Mouse (Mus musculus) kidney, adult 9 months (tissue): ENCODE measurements at regions not wholly inside any gene's neighbourhood (a gene's known extent, or its start where the extent isn't known, plus 50 kb on each side); places are given as distances from the start of the nearest gene placed in this dataset.
A peak's percentile ranks its signal among the peaks of the same experiment; 100 is the strongest.

Experiments used
- DNase-seq: peaks from one replicate; pipeline ENCODE4 v3.0.0; 2022

- no peak for DNase-seq
Observed at GRCm38 (mm10) chr16:70103791-70104378, 209.9 kb upstream of the Gbe1 start.

- DNase-seq: no peak
Observed at GRCm38 (mm10) chr16:70141466-70141865, 172.3 kb upstream of the Gbe1 start.

- no peak for DNase-seq
Observed at GRCm38 (mm10) chr16:70147673-70148359, 165.9 kb upstream of the Gbe1 start.

DNA sequence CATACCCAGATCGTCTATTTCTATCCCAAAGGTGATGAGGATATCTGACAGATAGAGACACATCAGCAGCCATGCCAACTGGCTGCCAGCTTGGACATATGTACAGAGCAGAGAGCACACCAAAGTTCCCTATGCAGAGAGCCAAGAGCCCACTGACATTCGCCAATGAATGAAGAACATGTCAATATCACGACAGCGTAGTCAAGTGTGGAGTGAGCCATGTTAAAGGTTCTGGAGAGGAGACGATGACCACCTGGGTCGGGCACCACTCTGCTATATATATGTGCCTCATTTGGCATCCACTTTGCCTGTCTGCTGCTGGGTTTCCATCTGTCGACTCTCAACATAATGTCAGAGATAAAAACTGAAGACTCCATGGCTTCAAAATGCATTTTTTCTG, 159.2 kb upstream of the Gbe1 start:
- no peak for DNase-seq

DNA sequence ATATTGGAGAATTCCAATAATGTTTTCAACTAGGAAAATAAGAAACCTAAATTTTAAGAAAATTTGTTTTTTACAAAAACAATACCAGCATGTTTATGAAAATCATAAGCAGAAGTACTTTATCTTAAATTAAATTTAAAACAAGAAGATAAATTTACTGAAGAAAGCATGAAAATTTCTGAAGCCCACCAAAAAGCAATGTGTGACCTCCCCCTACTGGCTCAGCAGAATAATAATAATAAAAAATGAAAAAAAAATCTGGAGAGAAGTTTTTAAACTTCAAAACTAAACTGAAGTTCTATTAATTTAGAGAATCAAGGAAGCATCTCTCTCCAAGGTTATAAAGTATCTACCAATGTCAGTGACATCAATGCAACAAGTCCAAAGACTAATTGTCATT, 153.2 kb upstream of the Gbe1 start:
- no peak for DNase-seq

GRCm38 (mm10) chr16:70175140-70175539, 138.6 kb upstream of the Gbe1 start:
- DNase-seq: no peak

- DNase-seq: no peak
Observed at GRCm38 (mm10) chr16:70178975-70179374, 134.8 kb upstream of the Gbe1 start.

DNA sequence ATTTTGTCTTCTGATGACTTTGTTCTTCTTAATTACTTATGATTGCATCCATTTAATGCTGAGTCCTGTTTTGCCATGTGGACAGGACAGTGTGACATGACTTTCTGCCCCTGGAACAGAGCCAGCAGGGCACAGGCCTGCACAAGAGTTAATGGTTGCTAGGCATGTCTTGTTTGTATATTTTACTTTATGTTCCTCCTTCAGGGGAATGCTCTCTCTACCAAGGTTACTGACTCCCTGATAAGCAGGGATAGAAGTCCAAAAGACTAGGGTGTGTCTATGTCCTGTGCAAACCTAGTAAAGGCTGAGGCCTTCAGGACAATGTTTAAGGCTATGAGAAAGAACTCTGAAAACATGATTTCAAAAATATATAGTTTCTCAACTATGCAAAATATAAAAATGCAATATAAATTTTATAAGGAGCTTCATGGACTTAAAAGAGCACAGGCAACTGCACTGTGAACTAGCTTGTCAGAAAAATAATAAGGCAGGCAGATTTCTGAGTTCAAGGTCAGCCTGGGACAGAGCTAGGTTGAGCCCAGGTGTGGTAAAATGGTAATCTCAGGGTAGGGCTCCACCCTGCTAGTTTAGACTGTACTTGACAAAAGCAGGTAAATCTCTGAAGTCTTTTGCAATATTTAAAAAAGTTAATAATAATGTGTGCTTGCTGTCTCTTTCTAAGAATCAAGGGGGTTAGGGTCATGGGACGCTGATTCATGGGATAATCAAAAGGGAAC, 99.7 kb upstream of the Gbe1 start:
- no peak for DNase-seq

DNA sequence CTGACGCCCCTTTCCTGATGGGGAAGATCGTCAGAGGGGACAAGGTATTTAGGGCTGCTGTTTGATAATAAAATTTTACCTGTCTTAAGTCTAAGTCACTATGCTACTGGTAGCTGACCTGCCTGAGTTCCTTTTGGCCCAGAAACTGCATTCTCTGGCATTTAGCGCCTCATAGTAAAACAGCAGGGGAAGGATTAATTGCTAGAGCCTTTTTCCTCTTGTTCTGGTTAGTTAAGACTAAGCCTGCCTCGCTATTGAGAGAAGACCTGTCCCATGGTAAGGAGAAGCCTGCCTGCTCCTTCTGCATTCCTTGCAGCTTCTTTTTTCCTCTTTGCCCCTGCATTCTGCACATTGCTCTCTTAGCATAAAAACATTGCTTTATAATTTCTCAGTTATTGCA, 98.9 kb upstream of the Gbe1 start:
- no peak for DNase-seq

- no peak for DNase-seq
Observed at GRCm38 (mm10) chr16:70227601-70228226, 86.0 kb upstream of the Gbe1 start.

- no peak for DNase-seq
Observed at GRCm38 (mm10) chr16:70232706-70233105, 81.0 kb upstream of the Gbe1 start.

DNA sequence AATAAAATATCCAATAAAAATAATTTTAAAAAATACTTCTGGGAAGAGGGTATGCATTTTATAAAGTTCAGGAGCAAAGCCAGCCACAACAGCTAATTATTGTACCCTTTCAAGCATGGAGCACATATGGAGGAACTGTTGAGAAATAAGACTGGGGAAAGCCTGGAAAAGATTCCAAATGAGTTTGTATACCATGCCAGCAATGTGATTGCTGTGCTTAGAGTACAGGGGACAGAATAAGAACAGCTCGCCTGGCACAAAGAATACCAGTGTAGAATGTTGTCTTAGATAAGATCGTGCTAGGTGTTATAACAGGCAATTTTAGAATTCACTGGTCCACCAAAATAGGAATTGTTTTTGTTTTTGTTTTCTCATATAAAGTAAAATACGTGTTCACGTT, 78.6 kb upstream of the Gbe1 start:
- DNase-seq: no peak

DNA sequence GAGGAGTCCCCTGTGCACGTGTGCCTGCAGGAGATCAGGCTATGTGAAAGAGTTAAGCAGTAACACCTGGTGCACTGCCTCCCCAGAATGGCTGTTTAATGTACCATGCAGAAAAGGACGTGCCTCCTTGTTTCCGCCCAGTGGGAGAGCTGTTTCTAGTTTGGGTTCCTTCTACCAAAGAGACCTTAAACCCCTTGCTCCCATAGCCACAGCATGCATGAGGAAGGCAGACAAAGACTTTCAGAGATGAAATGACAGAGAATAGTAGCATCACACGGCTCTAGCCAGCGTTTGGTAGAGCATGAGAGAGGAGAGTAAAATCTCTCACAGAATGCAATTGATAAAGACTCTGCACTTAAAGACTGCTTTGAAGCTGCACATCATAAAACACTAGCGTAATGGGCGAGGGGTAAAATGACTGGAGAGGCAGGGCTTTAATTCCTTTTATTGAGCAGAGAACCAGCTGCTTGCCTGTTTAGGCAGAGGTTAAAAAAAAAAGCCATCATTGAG, 74.3 kb upstream of the Gbe1 start:
- peak; percentile 27 for DNase-seq

DNA sequence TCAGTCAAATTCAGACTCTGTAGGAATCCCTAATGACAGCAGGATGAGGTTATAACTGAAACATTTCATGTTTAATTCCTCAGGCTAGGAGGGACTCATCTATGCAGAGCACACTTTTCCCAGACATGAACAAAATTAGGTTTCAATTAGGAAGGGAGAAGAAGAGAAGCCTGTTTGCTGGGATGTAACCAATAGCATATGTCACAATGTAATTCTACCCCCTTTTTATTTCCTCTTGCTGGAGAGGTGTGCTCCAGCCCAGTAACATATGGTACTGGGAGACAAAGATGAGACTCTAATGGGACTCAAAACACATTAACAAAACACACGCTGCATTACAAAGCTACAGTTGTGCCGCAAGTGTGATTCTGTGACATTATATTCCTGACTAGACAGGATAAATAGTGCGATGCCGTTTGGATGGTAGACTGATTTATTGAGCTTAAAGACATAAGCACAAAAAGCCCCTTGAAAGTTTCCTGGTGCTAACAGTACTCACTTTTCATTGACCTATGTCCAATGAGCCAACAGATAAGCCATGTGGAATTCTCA, 69.5 kb upstream of the Gbe1 start:
- DNase-seq: no peak

DNA sequence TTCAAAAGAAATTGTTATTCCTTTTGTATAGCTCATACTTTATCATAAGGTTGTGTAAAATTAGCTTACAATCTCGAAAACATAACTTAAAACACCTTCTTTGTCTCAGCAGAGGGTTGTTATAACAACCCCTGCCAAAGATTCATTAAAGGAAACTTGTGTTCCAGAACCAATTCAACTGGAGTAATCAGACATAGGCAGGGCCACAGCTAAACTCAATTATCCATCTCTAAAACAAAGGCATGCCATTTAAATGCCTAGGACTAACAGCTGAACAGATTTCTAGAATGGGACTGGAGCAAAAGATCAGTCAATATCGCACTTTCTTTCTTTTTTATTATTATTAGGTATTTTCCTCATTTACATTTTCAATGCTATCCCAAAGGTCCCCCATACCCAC, 68.8 kb upstream of the Gbe1 start:
- no peak for DNase-seq

DNA sequence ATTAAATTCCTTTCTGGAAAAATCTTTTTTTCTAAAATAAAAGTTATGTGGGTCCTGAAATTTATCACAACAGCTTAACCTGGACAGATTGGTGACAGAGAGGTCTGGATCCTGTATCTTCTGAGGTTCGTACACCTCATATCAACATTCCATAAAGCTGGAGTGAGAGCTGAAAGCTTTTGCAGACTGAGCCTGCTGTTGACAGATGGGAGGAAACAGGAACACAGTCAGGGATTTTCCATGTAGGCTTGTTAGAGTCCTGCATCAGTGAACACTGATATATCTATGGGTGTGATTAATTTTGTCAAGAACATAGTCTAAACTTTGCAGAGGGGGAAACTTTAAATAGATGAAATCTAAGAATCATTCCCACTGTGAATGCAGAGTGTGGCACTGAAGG, 54.4 kb upstream of the Gbe1 start:
- DNase-seq: no peak

DNA sequence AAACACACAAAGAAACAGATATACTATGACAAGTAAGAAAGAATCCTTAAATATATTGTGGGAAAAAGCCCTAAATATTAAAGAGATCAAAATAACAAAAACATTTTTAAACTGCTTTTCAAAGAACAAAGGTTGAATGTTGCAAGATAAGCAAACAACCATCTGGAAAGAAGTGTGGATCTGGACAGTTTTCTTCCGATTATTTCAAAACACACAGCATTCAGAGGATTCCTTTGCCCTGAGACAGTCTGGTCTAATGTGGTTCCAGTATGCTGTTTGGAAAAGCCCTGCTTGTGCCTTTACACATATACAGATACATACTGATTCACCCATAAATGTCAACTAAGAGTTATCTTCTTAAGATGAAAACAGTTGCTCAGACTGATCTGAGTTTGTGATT, 53.6 kb upstream of the Gbe1 start:
- no peak for DNase-seq
